Mouse (Mus musculus): Measurements from ENCODE around the gene Rgs7bp.

DNA sequence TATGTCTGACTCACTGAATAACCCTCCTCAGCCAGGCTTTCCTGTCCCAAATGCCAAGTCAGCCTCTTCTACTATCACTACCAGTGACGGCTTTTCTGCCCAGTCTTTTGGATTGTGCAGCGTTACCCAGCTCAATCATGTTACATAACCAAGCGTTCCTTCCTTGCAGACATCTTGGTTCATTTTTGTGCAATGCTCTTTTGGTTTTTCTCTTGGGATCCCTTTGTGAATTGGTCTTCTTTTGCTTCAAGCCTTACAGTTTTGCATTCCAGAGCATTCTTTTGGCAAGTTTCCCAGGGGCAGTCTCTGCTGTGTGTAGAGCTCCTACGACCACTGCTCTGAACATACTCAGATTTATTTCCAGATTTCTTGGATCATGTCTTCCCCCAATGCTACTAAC is 95.0 kb downstream of the Rgs7bp start:
- TF ChIP-seq E2F4 (IDR thresholded peaks at IDR 0.05; ENCODE audit: insufficient replicate concordance, low read depth, low read length): no peak
- TF ChIP-seq USF2 (conservative IDR thresholded peaks at IDR 0.05; ENCODE audit: low read depth, low read length): no peak
- TF ChIP-seq UBTF (IDR thresholded peaks at IDR 0.05; ENCODE audit: low read depth, low read length): no peak
- no peak for TF ChIP-seq MAX (IDR thresholded peaks at IDR 0.05; ENCODE audit: low read length)
- TF ChIP-seq CTCF (conservative IDR thresholded peaks at IDR 0.05 in 1 of 2, IDR thresholded peaks at IDR 0.05 in 1 of 2; ENCODE audit: low read depth in 2 of 2, low read length in 2 of 2): no peak
- TF ChIP-seq SMC3 (IDR thresholded peaks at IDR 0.05; ENCODE audit: low read depth, low read length): no peak
- no peak for TF ChIP-seq SIN3A (IDR thresholded peaks at IDR 0.05; ENCODE audit: low read length)
- TF ChIP-seq CHD1 (IDR thresholded peaks at IDR 0.05; ENCODE audit: low read depth, low read length): no peak
- no peak for TF ChIP-seq TBP (conservative IDR thresholded peaks at IDR 0.05; ENCODE audit: low read depth, low read length)
- TF ChIP-seq MXI1 (IDR thresholded peaks at IDR 0.05; ENCODE audit: low read depth, low read length): no peak
- no peak for TF ChIP-seq RAD21 (IDR thresholded peaks at IDR 0.05; ENCODE audit: low read depth, low read length)

Data from CH12.LX (cell line).